In the genomic region with DNA sequence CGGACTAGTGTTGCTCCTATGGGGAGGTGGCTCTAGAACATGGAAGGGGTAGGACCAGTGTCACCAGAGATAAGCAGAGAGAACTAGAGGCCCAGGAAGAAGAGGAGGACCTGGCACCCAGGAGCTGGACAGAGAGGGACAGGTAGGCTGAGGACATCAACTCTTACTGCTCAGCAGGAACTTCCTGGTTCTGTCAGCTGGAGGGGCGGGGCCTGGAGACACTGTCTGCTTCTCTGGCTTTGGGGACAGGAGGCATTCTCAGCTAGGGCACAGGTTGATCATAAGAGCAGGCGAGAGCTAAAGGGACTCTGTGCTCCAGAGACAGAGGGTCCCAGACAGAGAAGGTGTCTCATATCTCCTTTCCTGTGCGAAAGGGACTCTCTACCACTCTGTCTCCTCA, we compare ENCODE assay signal across 20 mouse cellular contexts.
DNase-seq lines count a peak whose midpoint lies in the region; ATAC-seq and TF ChIP-seq lines count a peak whose summit lies in the region.
"Had no signal": no experiment of that assay in that cellular context is flagged by ENCODE, and none has a peak within 500 bp of the region (broad histone marks: within the 10 kb centered on the region; RNA-seq: fewer than 3 reads in every experiment).

No protein-coding gene starts in this region.

- no peak for TF ChIP-seq POLR2A in heart, adult 2 months (IDR thresholded peaks at IDR 0.05; ENCODE audit: insufficient read depth, low read depth, low read length)

- 0 out of 2 replicates have a peak overlapping the region, but pooled peaks have one; percentile 25 for H3K27ac ChIP-seq in embryonic facial prominence, embryonic 15.5 days (replicated peaks)
- no peak overlapping the region for H3K27ac ChIP-seq in embryonic facial prominence, embryonic 10.5 days (replicated peaks)
- H3K27ac ChIP-seq in heart, adult 2 months = no peak overlapping the region
- H3K27ac ChIP-seq in midbrain, embryonic 16.5 days (ENCODE audit: low read length) = no peak overlapping the region
- H3K27ac ChIP-seq: embryonic facial prominence, embryonic 12.5 days; forebrain, embryonic 13.5 days; hindbrain, embryonic 14.5 days; hindbrain, postnatal 0 days had no signal

- no peaks in the 10 kb centered on the region for H3K9me3 ChIP-seq in embryonic facial prominence, embryonic 15.5 days (replicated peaks)
- no peaks in the 10 kb centered on the region for H3K9me3 ChIP-seq in embryonic facial prominence, embryonic 10.5 days
- no peaks in the 10 kb centered on the region for H3K9me3 ChIP-seq in G1E (replicated peaks)
- H3K9me3 ChIP-seq in midbrain, embryonic 16.5 days (replicated peaks; ENCODE audit: control insufficient read depth, low read length, poor library complexity, severe bottlenecking) = no peaks in the 10 kb centered on the region
- H3K9me3 ChIP-seq: embryonic facial prominence, embryonic 12.5 days; forebrain, embryonic 10.5 days; forebrain, embryonic 13.5 days had no signal

- no peak for DNase-seq in embryonic facial prominence, embryonic 10.5 days (ENCODE audit: low spot score)
- DNase-seq in thymus, postnatal 4 days = peak; percentile 49
- DNase-seq in thymus, postnatal 25 days = no peak
- DNase-seq in G1E (ENCODE audit: low spot score) = no peak
- DNase-seq in heart, adult 2 months = no peak
- DNase-seq: adrenal gland, adult 2 months; adrenal gland, postnatal 14 days; gastrocnemius, postnatal 10 days; gastrocnemius, postnatal 36 days had no signal

- H3K36me3 ChIP-seq in embryonic facial prominence, embryonic 15.5 days = no peaks in the 10 kb centered on the region
- no peaks in the 10 kb centered on the region for H3K36me3 ChIP-seq in embryonic facial prominence, embryonic 10.5 days (replicated peaks)
- H3K36me3 ChIP-seq in G1E (replicated peaks) = no peaks in the 10 kb centered on the region
- no peaks in the 10 kb centered on the region for H3K36me3 ChIP-seq in heart, adult 2 months (ENCODE audit: control insufficient read depth, insufficient read depth, low read length)
- no peaks in the 10 kb centered on the region for H3K36me3 ChIP-seq in midbrain, embryonic 16.5 days (ENCODE audit: control insufficient read depth, insufficient read depth, low read length)
- H3K36me3 ChIP-seq: embryonic facial prominence, embryonic 12.5 days; forebrain, embryonic 10.5 days had no signal

- peaks cover 11% of the 10 kb centered on the region for H3K4me1 ChIP-seq in embryonic facial prominence, embryonic 15.5 days
- H3K4me1 ChIP-seq in embryonic facial prominence, embryonic 10.5 days = peaks cover 36% of the 10 kb centered on the region
- H3K4me1 ChIP-seq in G1E (ENCODE audit: insufficient read depth, low read depth, low read length) = peaks cover 7% of the 10 kb centered on the region; the same call in 1 of the 2 replicates
- peaks cover 9% of the 10 kb centered on the region for H3K4me1 ChIP-seq in heart, adult 2 months (ENCODE audit: control insufficient read depth, insufficient read depth, low read length)
- no peaks in the 10 kb centered on the region for H3K4me1 ChIP-seq in midbrain, embryonic 16.5 days (ENCODE audit: control insufficient read depth, insufficient read depth, low read length)
- H3K4me1 ChIP-seq: forebrain, embryonic 13.5 days had no signal

- no peak overlapping the region for H3K4me2 ChIP-seq in embryonic facial prominence, embryonic 15.5 days (replicated peaks)
- no peak overlapping the region for H3K4me2 ChIP-seq in midbrain, embryonic 16.5 days (ENCODE audit: low read length)
- H3K4me2 ChIP-seq: embryonic facial prominence, embryonic 12.5 days; forebrain, embryonic 13.5 days; heart, embryonic 11.5 days; hindbrain, embryonic 14.5 days had no signal

- no peak overlapping the region for H3K9ac ChIP-seq in embryonic facial prominence, embryonic 15.5 days
- no peak overlapping the region for H3K9ac ChIP-seq in heart, adult 2 months (ENCODE audit: low read depth, low read length)
- H3K9ac ChIP-seq in midbrain, embryonic 16.5 days (ENCODE audit: low read depth, low read length) = no peak overlapping the region
- H3K9ac ChIP-seq: embryonic facial prominence, embryonic 12.5 days; forebrain, embryonic 13.5 days; hindbrain, embryonic 14.5 days had no signal

- no peak overlapping the region for H3K4me3 ChIP-seq in embryonic facial prominence, embryonic 15.5 days (replicated peaks)
- H3K4me3 ChIP-seq in embryonic facial prominence, embryonic 10.5 days = no peak overlapping the region
- no peak overlapping the region for H3K4me3 ChIP-seq in G1E (ENCODE audit: low read depth, low read length)
- H3K4me3 ChIP-seq in heart, adult 2 months = no peak overlapping the region
- no peak overlapping the region for H3K4me3 ChIP-seq in midbrain, embryonic 16.5 days (ENCODE audit: low read depth, low read length)
- H3K4me3 ChIP-seq: embryonic facial prominence, embryonic 12.5 days; forebrain, embryonic 10.5 days; forebrain, embryonic 13.5 days had no signal

- TF ChIP-seq EP300 in heart, adult 2 months (IDR thresholded peaks at IDR 0.05; ENCODE audit: insufficient read depth, low read depth, low read length) = no peak

- H3K79me2 ChIP-seq in heart, adult 2 months (replicated peaks; ENCODE audit: control insufficient read depth, insufficient read depth, low read length) = no peaks in the 10 kb centered on the region

- H3K27me3 ChIP-seq in embryonic facial prominence, embryonic 15.5 days = no peaks in the 10 kb centered on the region
- H3K27me3 ChIP-seq in embryonic facial prominence, embryonic 10.5 days (replicated peaks; ENCODE audit: low read depth, poor library complexity, severe bottlenecking) = no peaks in the 10 kb centered on the region
- peaks cover 54% of the 10 kb centered on the region for H3K27me3 ChIP-seq in G1E (ENCODE audit: insufficient read depth, low read length)
- H3K27me3 ChIP-seq in heart, adult 2 months (ENCODE audit: control insufficient read depth, insufficient read depth, low read length) = no peaks in the 10 kb centered on the region
- H3K27me3 ChIP-seq in midbrain, embryonic 16.5 days (ENCODE audit: control insufficient read depth, insufficient read depth, low read depth, low read length) = no peaks in the 10 kb centered on the region
- H3K27me3 ChIP-seq: embryonic facial prominence, embryonic 12.5 days; forebrain, embryonic 13.5 days had no signal

- no peak for TF ChIP-seq CTCF in G1E (IDR thresholded peaks at IDR 0.05; ENCODE audit: low read depth, low read length)
- no peak for TF ChIP-seq CTCF in heart, adult 2 months (IDR thresholded peaks at IDR 0.05)

- intact Hi-C loops in heart, adult 2 months (cut with DNase I) = no loop called here

- 81% methylated on average over 4 of the region's 4 CpGs for whole genome bisulfite sequencing in embryonic facial prominence, embryonic 15.5 days
- WGBS in embryonic facial prominence, embryonic 10.5 days = 81% methylated on average over 4 of the region's 4 CpGs
- WGBS in heart, adult 2 months = 90% methylated on average over 4 of the region's 4 CpGs
- WGBS in midbrain, embryonic 16.5 days = 77% methylated on average over 4 of the region's 4 CpGs

- no peak for ATAC-seq in embryonic facial prominence, embryonic 15.5 days (ENCODE audit: insufficient number of reproducible peaks, low FRiP score, low TSS enrichment, low read depth)
- ATAC-seq in G1E (ENCODE audit: extremely low read depth, insufficient number of reproducible peaks, low FRiP score, poor library complexity, severe bottlenecking) = peak; percentile 22; the same call in 1 of the 2 replicates
- ATAC-seq in midbrain, embryonic 16.5 days = no peak
- ATAC-seq: forebrain, embryonic 13.5 days; forebrain, embryonic 16.5 days; hindbrain, postnatal 0 days; inflammation-experienced regulatory T-cells, adult 6 months; intestine, embryonic 16.5 days had no signal
